Mouse (Mus musculus) cerebellum, postnatal 4 days (tissue): ENCODE measurements around the gene Lpcat2.
"Not testable (repeated sequence)": the region's sequence is repeated elsewhere in the genome, so short reads cannot be mapped to it uniquely, and the experiment has no call there.

Source experiments
- DNase-seq, 2 experiments: peaks; one replicate each; pipeline ENCODE4 v3.0.0; 2022; ENCODE audit warnings: low spot score in 2 of 2, mixed read lengths in 1 of 2

Lpcat2 gene

GRCm38 (mm10) chr8:92853188-92853983, 1.8 kb upstream of the Lpcat2 start:
- DNase-seq, result no peak

GRCm38 (mm10) chr8:92854673-92855072, 466 bp upstream of the Lpcat2 start:
- no peak for DNase-seq

DNA sequence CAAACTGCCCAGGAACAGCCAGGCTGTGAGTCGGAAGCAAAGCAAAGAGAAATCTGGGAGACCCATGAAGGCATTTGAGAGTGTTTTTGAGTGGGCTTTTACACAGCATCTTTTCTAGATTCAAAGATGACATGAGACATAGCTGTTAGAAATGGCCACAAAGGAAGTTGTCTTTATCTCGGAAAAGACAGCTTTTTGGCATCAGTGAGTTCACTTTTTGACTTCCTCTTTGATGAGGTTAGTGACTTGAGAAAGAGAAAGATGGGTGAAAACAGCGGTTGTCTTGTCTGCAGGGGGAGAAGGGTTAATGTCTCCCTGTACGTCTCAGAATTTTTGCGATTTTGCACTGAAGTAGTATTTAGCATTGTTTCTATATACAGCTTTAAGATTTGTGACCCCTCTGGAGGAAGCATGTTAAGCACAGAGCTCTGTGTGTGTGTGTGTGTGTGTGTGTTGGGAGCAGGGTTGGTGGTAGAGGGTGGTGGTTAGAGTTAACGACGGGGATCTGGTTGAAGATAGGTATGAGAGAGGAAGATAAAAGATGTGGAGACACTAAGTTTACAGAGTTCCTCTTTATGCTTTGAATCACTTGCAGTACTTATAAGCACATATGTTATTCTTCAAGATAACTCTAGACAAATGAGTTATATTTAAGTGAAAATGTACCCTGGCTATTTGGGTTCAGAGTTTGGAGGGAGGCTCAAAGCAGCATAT, 1.3 kb downstream of the Lpcat2 start:
- DNase-seq, result no peak

DNA sequence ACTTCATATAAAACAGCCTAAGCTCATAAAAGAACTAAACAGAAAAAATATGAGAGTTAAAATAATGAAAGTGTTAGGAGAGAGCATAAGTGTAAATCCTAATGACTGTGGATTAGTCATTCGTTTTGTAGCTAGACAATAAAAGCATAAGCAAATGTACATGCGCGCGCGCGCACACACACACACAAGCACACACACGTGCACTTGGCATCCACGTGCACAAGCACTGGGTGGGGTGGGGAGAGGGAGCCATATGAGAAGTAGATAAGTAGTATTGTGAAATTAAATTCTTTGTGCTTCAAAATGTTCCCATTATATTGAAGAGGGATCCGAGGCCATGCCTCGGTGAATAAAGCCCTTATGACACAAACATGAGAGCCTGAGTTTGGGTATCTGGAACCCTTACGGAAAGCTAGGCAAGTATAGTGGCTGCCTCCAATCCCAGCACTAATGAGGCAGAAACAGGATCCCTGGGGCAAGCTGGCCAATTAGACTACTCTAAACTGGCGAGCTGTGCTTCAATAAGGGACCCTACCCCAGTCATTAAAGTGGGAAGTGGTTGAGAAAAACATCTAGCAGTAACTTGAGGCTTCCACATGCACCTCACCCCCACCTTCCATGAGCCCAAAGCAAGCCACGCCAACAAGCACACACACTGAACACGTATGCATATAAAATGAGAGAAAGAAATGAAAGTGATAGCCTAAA, 3.5 kb downstream of the Lpcat2 start:
- DNase-seq, result no peak

- DNase-seq, result no peak
Observed at GRCm38 (mm10) chr8:92861977-92862376, 6.8 kb downstream of the Lpcat2 start.

GRCm38 (mm10) chr8:92870281-92870680, 15.1 kb downstream of the Lpcat2 start:
- DNase-seq, result no peak

DNA sequence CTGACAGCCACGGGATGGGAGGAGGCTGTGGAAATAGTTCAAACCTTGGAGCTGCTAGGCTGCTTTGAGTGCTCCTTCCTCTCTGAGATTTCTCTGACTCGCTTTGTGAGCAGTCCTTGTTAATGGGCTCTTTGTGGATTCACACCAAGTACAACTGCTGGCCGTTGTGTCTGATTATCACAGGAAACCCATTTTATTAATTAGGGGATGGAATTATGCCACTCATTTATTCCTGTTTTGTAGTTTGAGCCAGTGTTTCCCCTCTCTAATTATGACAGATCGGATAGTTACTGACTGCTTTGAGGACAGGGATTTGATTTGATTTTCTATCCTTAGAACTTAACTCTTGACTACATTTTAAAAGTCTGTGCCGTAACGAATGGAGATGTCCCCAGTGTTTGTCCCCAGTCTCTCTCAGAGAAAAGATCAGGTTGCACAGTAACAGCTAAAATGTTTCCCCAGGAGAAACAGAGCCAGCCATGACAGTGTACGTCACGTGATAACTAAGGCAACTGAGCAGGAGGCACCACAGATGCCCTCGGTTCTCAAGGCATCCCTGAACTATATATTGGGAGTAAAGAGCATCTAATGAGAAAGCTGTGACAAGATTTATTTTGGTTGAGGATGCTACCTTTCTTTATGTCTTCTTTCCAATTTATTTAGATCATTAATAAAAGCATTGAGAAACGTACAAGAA, 17.1 kb downstream of the Lpcat2 start:
- DNase-seq, result no peak

DNA sequence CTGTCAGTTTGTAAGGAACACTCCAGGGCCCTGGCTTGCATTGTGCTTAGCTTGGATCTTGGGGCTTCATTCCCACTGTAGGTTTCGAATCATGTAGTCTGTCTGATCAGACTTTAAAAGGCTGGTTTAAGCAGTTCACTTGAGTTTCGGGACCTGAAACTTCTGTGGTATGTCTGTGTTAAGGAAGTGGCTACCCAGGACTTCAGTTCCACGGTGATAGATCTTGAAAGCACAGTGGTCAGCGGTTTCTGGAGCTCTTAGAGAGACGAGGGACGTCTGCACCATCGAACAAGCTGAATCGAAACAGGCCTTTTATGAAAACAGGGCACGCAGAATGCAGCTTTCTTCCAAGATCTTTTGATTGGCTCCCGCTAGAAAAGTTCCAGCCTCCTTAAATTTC, 20.7 kb downstream of the Lpcat2 start:
- no peak for DNase-seq

- no peak for DNase-seq
Observed at GRCm38 (mm10) chr8:92881247-92881646, 26.1 kb downstream of the Lpcat2 start.

DNA sequence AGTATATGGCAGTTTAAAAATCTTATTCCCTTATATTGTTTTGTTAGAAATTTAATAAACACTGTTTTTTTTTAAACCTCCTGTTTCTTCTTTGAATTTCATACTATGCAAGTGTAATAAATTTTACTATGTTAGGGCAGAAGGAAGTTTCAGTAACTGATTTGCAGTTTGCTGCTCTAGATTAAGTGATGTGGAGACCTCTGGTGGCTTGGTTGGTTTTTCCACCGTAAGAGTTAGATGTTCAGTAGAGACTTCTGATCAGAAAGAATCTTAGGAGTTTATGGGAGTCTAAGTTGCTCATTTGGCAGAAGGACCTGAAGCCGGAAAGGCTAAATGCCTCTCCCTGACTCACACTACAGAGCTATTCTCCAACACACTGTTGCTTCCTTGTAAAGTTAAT, 28.6 kb downstream of the Lpcat2 start:
- DNase-seq, result no peak

DNA sequence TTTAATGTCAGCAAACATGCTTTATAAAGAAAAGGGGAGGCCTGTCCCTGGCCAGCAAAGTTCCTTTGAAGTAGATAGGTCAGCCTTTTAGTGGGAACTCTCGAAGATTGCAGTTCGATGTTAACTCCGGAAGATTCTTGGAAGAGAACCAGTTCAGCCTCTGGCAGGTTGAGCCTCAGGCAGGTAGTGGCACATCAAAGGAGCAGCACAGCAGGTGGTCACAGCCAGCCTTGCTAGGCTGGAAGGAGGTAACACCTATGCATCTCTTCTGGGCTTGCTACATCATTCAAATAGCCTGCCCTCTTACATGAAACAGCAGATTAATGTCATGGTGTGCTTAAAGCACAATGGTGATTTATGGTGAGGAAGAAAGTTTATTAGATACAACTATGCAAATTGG, 37.1 kb downstream of the Lpcat2 start:
- not testable (repeated sequence) for DNase-seq

GRCm38 (mm10) chr8:92893870-92894269, 38.7 kb downstream of the Lpcat2 start:
- DNase-seq, result no peak

DNA sequence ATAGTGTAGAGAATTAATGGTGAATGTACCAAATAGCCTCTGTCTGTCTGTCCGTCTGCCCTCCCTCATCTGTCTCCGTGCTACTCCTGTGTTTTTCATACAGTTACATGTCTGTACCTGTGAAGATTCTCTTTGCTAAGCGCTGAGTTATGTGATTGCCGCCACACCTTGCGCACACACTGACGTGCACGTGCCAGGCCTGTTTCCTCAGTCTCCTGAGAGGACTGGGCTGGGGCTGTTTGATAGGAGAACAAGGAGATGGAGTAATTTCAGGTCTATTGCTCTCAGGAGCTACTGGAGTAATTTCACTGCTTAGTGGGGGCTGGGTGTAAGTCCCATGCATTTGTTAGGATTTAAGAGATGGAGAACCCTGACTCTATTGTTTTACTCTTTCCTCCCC, 39.9 kb downstream of the Lpcat2 start:
- DNase-seq, result no peak

DNA sequence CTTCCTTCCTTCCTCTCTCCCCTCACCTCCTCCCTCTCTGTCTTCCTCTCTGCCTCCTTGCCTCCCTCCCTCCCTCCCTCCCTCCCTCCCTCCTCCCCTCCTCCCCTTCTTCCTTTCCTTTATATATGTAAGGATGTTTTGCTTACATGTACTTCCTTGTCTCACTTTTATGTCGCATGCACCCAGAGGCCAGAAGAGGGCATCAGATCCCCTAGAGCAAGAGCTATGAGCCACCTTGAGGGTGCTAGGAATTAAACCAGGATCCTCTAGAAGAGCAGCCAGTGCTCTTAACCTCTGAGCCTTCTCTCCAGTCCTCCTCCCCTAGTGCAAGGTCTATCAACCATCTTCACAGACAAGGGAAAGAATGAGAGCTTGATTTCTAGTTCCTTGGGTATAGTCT, 40.9 kb downstream of the Lpcat2 start:
- no peak for DNase-seq

DNA sequence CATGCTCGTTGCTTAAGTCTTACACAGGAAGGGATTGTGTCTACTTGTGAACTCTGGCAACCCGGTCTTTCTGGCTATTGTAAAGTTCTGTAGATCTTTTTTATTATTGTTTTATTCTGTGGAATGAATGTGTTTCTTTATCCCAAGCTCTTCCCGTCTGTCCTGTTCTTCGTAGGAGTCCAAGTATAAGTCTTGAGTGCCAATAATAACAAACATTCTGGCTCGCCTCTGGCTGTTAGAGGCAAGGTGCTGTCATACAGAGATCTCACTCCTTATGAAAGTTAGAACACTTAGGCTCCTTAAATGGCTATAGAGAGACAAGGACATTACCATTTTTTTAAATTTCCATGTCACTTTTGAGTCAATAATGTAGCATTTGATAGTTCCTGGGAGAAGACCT, 41.5 kb downstream of the Lpcat2 start:
- DNase-seq, result no peak

- no peak for DNase-seq
Observed at GRCm38 (mm10) chr8:92897794-92898193, 42.7 kb downstream of the Lpcat2 start.

DNA sequence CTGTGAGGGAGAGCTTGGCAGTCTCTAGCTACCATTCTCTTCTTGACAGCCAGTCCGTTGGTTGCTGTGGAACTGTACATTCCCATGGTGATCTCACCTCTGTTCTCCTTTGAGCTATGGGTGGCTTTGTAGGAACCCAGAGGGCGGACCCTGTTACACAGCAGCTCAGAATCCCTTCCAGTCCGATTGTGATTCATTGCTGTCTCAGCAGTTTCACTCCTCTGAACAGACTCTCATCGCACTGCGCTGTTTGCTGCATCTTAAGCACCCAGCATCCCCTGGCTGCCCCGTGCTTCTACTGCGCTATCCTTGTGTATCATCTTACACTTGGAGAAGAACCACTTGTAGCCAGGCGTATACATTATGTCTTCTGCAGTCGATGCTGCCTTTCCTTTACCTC, 44.5 kb downstream of the Lpcat2 start:
- DNase-seq, result no peak

- DNase-seq, result no peak
Observed at GRCm38 (mm10) chr8:92901107-92901506, 46.0 kb downstream of the Lpcat2 start, which contains the start of gene Capns2. TSS of gene Capns2 (plus strand) at chr8:92901407.

DNA sequence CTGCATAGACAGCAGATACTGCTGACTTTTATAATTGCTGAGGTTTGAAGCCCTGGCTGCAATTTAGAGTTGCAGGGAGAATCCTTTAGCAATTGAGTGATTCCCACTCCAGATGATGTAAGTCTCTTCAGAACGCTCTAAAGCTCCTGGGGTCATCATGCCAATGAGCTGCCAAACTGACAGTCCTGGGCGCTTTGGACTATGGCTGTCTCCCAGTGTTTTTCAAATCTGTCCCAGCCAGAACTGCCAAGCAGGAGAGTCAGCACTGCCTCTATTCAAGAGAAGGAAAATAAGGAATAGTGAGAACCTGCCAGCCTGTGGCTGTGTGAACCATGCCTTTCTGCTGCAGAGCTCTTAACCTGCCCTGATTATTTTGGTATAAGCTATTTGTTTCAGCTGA, 47.8 kb downstream of the Lpcat2 start:
- peak in 1 of 2 experiments; percentile 3 for DNase-seq

GRCm38 (mm10) chr8:92903488-92904135, 48.5 kb downstream of the Lpcat2 start:
- DNase-seq, result no peak

- no peak for DNase-seq
Observed at GRCm38 (mm10) chr8:92906553-92906952, 51.4 kb downstream of the Lpcat2 start.
